Mouse (Mus musculus) adrenal gland, postnatal 14 days (tissue): ENCODE results near the gene Tsen2. TPM values are rescaled to one million over a fixed set of nuclear protein-coding genes. Genes with fewer than 3 reads are reported as not detected.

Source experiments
- DNase-seq: peaks from one replicate; pipeline ENCODE4 v3.0.0; 2021; ENCODE audit warnings: mixed read lengths
- total RNA-seq: library from RNA; stranded (reverse); gene quantifications from 2 replicates; pipeline ENCODE4 v1.2.3, GENCODE M21; 2021

The Tsen2 gene
- total RNA-seq, 1 experiment from 2014 or later, result 10.6 TPM

DNA sequence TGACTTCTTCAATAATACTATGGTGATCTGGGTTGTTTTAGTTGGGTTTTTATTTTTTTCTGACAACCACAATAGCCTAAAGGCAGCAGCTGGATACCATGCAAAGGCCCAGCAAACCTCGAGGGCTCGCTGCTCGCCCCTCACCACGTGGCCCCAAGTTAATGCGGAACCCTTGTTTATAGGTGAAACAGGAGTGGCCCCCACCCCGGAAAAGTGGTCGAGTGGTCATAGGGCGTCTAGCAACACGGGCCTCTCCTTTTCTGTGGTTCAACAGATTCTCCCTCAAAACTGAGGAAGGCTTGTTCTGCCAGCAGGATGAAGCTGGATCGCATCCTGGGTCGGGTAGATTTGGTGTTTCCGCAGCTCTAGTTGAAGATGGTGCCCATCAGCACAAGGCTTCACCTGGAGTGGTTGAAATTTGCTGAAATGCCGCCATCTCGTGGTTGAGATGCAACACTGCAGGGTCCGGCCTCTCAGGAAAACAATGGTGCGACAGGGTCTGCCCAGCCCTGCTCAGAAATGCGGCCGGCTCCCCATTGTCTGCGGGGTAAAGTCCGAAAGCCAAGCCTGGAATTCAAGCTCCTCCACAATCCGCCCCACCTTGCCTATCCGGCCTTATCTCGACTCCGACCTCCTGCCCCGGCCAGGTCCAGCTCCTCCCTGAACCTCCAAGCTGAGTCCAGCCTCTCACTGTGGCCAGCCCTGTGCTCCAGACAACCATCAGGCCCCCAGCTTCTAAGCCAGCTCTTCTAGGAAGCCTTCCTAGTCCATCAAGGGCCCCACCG lies 5.6 kb upstream of the Tsen2 start:
- peak; percentile 87 for DNase-seq

GRCm38 (mm10) chr6:115541676-115542275 lies 2.7 kb upstream of the Tsen2 start:
- DNase-seq, result no peak

GRCm38 (mm10) chr6:115542341-115542740 lies 2.1 kb upstream of the Tsen2 start:
- DNase-seq, result no peak

- DNase-seq, result peak; percentile 74
Observed at GRCm38 (mm10) chr6:115546276-115546675, 1.8 kb downstream of the Tsen2 start.

DNA sequence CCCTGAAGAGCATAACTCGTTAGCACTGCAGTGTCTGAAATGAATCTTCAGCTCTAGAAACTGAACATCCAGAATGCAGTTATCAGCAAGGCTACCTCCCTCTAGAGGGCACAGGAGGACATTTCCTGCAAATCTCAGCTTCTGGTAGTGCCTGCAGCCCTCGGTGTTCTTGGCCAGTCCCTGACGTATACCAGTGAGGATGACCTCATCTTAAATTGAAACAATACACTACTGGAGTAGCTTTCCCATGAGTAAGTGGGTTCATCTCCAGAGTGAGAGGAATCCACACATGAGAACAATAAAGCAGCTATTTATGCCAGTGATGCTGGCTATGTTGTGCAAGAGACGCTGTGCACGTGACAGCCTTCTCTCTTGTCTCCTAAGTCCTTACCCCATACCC lies 11.0 kb downstream of the Tsen2 start:
- DNase-seq, result peak; percentile 28

- DNase-seq, result no peak
Observed at GRCm38 (mm10) chr6:115558176-115558575, 13.7 kb downstream of the Tsen2 start.

- DNase-seq, result peak; percentile 38
Observed at GRCm38 (mm10) chr6:115559651-115560632, 15.5 kb downstream of the Tsen2 start.

DNA sequence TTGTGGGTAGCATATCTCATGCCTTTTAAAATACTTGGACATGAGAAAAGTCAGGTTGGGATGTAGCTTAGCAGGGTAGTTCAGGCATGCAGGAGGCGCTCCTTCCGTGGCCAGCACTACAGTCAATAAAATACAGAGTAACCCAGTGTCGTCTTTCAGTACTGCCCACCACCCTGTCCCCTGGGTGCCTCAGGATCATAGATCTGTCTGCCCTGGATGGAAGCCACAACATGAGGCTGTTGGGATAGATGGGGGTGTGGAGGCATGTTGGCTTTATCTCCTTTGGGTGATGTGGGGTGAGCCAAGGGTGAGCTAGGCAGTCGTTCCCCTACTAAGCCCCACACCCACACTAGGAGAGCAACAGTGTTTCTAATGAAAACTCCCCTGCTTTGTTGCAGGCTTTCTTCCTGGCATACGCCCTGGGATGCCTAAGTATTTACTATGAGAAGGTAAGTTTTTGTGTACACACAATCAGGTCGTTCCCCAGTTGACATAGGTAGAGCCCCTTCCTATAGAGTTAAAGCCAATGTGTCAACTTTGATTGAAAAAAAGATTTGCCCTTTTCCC lies 21.1 kb downstream of the Tsen2 start:
- DNase-seq, result no peak

- no peak for DNase-seq
Observed at GRCm38 (mm10) chr6:115574171-115574570, 29.7 kb downstream of the Tsen2 start.

- no peak for DNase-seq
Observed at GRCm38 (mm10) chr6:115577407-115577806, 32.9 kb downstream of the Tsen2 start.

GRCm38 (mm10) chr6:115577941-115578340 lies 33.5 kb downstream of the Tsen2 start:
- DNase-seq, result no peak

GRCm38 (mm10) chr6:115580810-115581209 lies 36.3 kb downstream of the Tsen2 start:
- no peak for DNase-seq

- DNase-seq, result no peak
Observed at GRCm38 (mm10) chr6:115582328-115583115, 38.1 kb downstream of the Tsen2 start.

GRCm38 (mm10) chr6:115583430-115584125 lies 39.1 kb downstream of the Tsen2 start:
- DNase-seq, result no peak

- no peak for DNase-seq
Observed at GRCm38 (mm10) chr6:115584176-115584575, 39.7 kb downstream of the Tsen2 start.

DNA sequence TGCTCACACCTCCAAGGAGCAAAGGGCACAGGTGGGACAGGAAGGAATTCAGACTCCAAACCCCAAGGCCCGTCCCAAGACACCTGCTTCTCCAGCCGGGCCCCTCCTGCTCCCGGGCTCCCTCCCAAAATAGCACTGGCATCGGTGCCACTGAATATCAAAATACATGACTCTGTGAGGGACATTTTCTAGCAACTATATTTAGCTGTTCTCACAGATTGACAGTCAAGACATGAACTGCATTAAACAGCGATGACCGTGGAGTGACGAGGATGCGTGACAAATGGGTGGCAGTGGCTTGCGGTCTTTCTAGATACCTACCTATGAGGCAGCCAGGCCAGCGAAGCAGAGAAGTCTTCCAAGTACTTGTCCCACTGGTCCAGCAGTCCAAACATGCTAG lies 41.9 kb downstream of the Tsen2 start:
- no peak for DNase-seq

- DNase-seq, result no peak
Observed at GRCm38 (mm10) chr6:115591692-115592359, 47.4 kb downstream of the Tsen2 start.

DNA sequence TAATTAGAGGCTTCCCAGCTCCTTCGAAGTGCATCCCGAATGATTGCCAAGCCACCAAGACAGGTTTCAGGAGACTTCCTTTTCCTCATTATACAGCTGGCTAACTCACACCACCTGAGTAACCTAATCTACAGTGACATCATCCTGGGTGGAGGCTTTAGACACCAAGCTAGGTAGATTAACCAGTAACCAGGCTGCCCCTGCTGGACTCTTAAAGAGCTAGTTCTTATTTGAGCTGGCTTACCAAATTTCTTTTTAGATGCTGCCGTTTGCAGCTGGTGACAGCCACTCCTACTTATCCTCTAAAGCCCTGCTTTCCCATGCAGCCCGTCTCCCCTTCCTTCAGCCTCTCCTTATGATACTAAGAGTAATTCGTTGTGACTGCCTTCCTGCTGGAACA lies 48.0 kb downstream of the Tsen2 start, which contains the start of gene Mkrn2os:
Mkrn2os (minus strand) TSS at position 119 of the 400 bp plus-strand sequence.
- no peak for DNase-seq

DNA sequence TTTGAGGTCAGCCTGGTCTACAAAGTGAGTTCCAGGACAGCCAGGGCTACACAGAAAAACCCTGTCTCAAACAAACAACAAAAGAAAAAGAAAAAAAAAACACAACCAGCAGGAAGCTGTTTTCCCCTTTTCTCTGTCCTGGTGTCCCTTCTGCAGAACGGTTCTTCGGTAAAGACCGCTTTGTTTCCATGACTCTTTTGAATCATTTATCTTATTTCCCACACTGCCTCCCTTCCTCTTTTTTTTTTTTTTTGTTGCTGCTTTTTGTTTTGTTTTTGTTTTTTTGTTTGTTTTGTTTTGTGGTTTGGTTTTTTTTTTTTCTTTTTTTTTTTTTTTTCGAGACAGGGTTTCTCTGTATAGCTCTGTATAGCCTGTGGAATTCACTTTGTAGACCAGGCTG lies 48.8 kb downstream of the Tsen2 start:
- no peak for DNase-seq

DNA sequence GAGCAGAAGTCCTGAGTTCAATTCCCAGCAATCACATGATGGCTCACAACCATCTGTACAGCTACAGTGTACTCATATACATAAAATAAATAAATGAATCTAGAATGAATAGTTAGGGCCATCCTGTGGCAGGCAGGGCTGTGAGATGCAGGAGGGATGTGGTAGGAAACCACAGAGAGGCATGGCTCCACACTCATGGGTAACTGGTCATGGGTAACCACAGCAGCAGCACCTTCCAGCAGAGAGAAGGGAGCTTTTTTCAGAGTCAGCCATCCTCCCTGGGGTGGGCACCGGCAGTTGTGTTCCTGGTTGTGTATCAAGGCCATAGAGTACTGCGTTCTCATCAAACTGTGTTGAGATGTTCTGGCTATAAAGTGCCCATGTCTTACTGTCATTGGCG lies 50.0 kb downstream of the Tsen2 start:
- DNase-seq, result no peak
